Mouse (Mus musculus) lung, postnatal 0 days (tissue): ENCODE data around the gene Ccdc125.

Experiments used
- CTCF ChIP-seq: IDR thresholded peaks from 2 replicates; pipeline ENCODE4 v1.5.1; 2016; ENCODE audit warnings: antibody characterized with exemption, mild to moderate bottlenecking
- EP300 ChIP-seq: IDR thresholded peaks from 2 replicates; pipeline ENCODE4 v1.6.1; 2016; ENCODE audit warnings: antibody characterized with exemption, mild to moderate bottlenecking, control low read depth

GRCm38 (mm10) chr13:100687513-100687912 lies 18.0 kb downstream of the Ccdc125 start:
- TF ChIP-seq EP300 (no peak), CTCF (no peak)
